Mouse (Mus musculus) C3H10T1/2 (cell line): Measurements from ENCODE around the gene Ctsf. TPM values are rescaled to one million over a fixed set of nuclear protein-coding genes. Genes with fewer than 3 reads are reported as not detected.

Experiments used
- polyA plus RNA-seq, 2 experiments: library from polyadenylated mRNA; unstranded; fragments of >200 nt; fragmentation: generic; extraction: Trizol; gene quantifications; one replicate each; pipeline ENCODE4 v1.2.1; 2012; ENCODE audit warnings: missing spikeins in 2 of 2

Ctsf gene
- 1 to 10 TPM in 1 of 2 experiments, under 1 TPM in 1; 0.18 to 2.1 TPM for polyA plus RNA-seq

GRCm38 (mm10) chr19:4854552-4855469 is at the start of gene Ctsf:
Gene Ctsf, plus strand, starts transcription at chr19:4855130.

GRCm38 (mm10) chr19:4811063-4811908 is 43.6 kb upstream of the Ctsf start, which contains the start of the genes Gm21992 and Rbm14:
Gene Gm21992, minus strand, starts transcription at chr19:4811612.
Gene Rbm14, minus strand, starts transcription at chr19:4811634.

GRCm38 (mm10) chr19:4839149-4839548 is 15.8 kb upstream of the Ctsf start, which contains the start of the genes Ccs and Ccdc87:
Gene Ccs, minus strand, starts transcription at chr19:4839332.
Gene Ccdc87, plus strand, starts transcription at chr19:4839366.

GRCm38 (mm10) chr19:4877785-4878184 is 22.9 kb downstream of the Ctsf start, which contains the start of gene Actn3:
Gene Actn3, minus strand, starts transcription at chr19:4877909.

GRCm38 (mm10) chr19:4878405-4879323 is 23.7 kb downstream of the Ctsf start, which contains the start of gene Zdhhc24:
Gene Zdhhc24, plus strand, starts transcription at chr19:4878668.

GRCm38 (mm10) chr19:4905979-4906794 is 51.3 kb downstream of the Ctsf start, which contains the start of gene Bbs1:
Gene Bbs1, minus strand, starts transcription at chr19:4906628.

Other genes starting within 250 kb of the Ctsf start
- gene Lrfn4, start 239.5 kb upstream of the Ctsf start, polyA plus RNA-seq: 10 to 100 TPM; 35.2 to 47.0 TPM
- gene Rce1, start 229.5 kb upstream of the Ctsf start, polyA plus RNA-seq: 10 to 100 TPM; 48.3 to 55.2 TPM
- 1 to 10 TPM in 1 of 2 experiments, under 1 TPM in 1; 0.51 to 2.9 TPM for gene Gm960, start 156.5 kb upstream of the Ctsf start, polyA plus RNA-seq
- gene Sptbn2, start 144.0 kb upstream of the Ctsf start, polyA plus RNA-seq: under 1 TPM; 0.05 to 0.13 TPM
- gene Rbm4b, start 98.6 kb upstream of the Ctsf start, polyA plus RNA-seq: 10 to 100 TPM in 1 of 2 experiments, 1 to 10 TPM in 1; 3.3 to 22.9 TPM
- gene Rbm4, start 61.2 kb upstream of the Ctsf start, polyA plus RNA-seq: 10 to 100 TPM; 17.8 to 38.0 TPM
- 10 to 100 TPM; 23.3 to 28.1 TPM for gene Gm21992, start 43.5 kb upstream of the Ctsf start, polyA plus RNA-seq
- gene Rbm14, start 43.5 kb upstream of the Ctsf start, polyA plus RNA-seq: 10 to 100 TPM; 48.9 to 59.1 TPM
- 100 to 1,000 TPM in 1 of 2 experiments, 10 to 100 TPM in 1; 60.9 to 102 TPM for gene Ccs, start 15.8 kb upstream of the Ctsf start, polyA plus RNA-seq
- under 1 TPM; 0.02 to 0.20 TPM for gene Ccdc87, start 15.8 kb upstream of the Ctsf start, polyA plus RNA-seq
- gene Actn3, start 22.8 kb downstream of the Ctsf start, polyA plus RNA-seq: 1 to 10 TPM; 2.6 to 6.1 TPM
- 10 to 100 TPM in 1 of 2 experiments, 1 to 10 TPM in 1; 2.9 to 13.9 TPM for gene Zdhhc24, start 23.5 kb downstream of the Ctsf start, polyA plus RNA-seq
- 1 to 10 TPM; 1.3 to 5.5 TPM for gene Bbs1, start 51.5 kb downstream of the Ctsf start, polyA plus RNA-seq
- gene Dpp3, start 73.2 kb downstream of the Ctsf start, polyA plus RNA-seq: 10 to 100 TPM; 78.5 to 79.8 TPM
- gene Peli3, start 88.0 kb downstream of the Ctsf start, polyA plus RNA-seq: 1 to 10 TPM; 3.2 to 4.7 TPM
- gene Mrpl11, start 107.0 kb downstream of the Ctsf start, polyA plus RNA-seq: 100 to 1,000 TPM in 1 of 2 experiments, 10 to 100 TPM in 1; 75.2 to 151 TPM
- under 1 TPM; 0.01 to 0.11 TPM for gene Npas4, start 135.2 kb downstream of the Ctsf start, polyA plus RNA-seq
- gene Slc29a2, start 168.7 kb downstream of the Ctsf start, polyA plus RNA-seq: 1 to 10 TPM; 1.3 to 1.5 TPM
- 10 to 100 TPM; 18.7 to 79.2 TPM for gene B4gat1, start 183.7 kb downstream of the Ctsf start, polyA plus RNA-seq
- 1 to 10 TPM in 1 of 2 experiments, under 1 TPM in 1; 0.95 to 3.4 TPM for gene AC124502.3, start 183.8 kb downstream of the Ctsf start, polyA plus RNA-seq
- 10 to 100 TPM; 43.2 to 81.1 TPM for gene Brms1, start 186.2 kb downstream of the Ctsf start, polyA plus RNA-seq
- 10 to 100 TPM; 14.9 to 21.8 TPM for gene Rin1, start 195.4 kb downstream of the Ctsf start, polyA plus RNA-seq
- gene Cd248, start 212.9 kb downstream of the Ctsf start, polyA plus RNA-seq: 100 to 1,000 TPM; 106 to 492 TPM
- 1 to 10 TPM; 3.1 to 4.6 TPM for gene Tmem151a, start 230.4 kb downstream of the Ctsf start, polyA plus RNA-seq
- 100 to 1,000 TPM; 137 to 166 TPM for gene Yif1a, start 233.4 kb downstream of the Ctsf start, polyA plus RNA-seq
- gene Cnih2, start 243.4 kb downstream of the Ctsf start, polyA plus RNA-seq: 10 to 100 TPM in 1 of 2 experiments, 1 to 10 TPM in 1; 2.5 to 10.3 TPM